ENCODE assay signal across 9 mouse cellular contexts in the genomic region with DNA sequence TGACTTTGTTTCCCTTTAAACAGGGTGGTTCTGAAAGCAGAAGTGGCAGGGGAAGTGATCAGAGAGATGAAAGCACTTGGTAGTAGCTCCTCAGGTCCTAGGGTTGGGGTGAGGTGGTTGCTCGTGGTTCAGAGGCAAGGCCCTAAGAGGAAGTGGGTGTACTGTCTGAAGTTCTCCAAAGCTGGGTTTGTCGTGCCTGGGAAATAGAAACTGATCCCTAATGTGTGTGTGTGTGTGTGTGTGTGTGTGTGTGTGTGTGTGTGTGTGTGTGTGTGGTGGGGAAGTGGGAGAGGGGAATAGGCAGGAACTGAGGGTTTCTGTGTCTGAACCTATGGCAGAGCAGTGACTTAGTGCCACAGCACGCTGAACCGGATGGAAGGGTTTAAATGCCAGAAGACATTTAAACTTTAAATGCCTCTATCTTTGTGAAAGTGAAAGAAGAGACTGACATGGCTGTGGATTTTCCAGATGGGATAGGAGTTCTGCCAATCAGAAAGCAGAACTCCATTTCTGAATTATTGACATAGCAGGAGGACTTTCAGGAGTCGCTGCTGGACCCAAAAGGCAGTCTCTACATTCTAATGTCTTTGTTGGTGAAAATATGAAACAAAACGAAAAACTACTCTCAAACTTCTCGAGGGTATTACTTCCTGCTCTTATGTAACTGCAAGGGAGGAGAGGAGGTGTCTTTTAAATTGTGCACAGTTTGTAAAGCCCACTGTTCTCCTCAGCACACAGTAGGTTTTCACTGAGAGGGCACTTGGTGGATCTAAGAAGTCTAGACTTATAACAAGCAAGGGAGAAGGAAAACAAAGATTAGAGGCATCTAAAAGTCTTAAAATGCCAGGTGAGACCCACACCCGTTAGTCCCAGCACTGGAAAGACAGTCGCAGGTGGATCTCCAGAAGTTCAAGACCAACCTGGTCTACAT. TPM values are rescaled to one million over a fixed set of nuclear protein-coding genes. Genes with fewer than 3 reads are reported as not detected.
DNase-seq lines count a peak whose midpoint lies in the region; ATAC-seq and TF ChIP-seq lines count a peak whose summit lies in the region.
"Had no signal": no experiment of that assay in that cellular context is flagged by ENCODE, and none has a peak within 500 bp of the region (broad histone marks: within the 10 kb centered on the region; RNA-seq: fewer than 3 reads in every experiment).

No protein-coding gene starts in this region.

- H3K4me2 ChIP-seq in CH12.LX (ENCODE audit: insufficient read depth, low read depth, poor library complexity, severe bottlenecking): peak overlapping the region; percentile 25
- H3K4me2 ChIP-seq in hindbrain, embryonic 11.5 days (replicated peaks; ENCODE audit: low read depth, low read length): no peak overlapping the region

- no peak for TF ChIP-seq RAD21 in CH12.LX (IDR thresholded peaks at IDR 0.05; ENCODE audit: low read depth, low read length)

- no peak for TF ChIP-seq CTCF in CH12.LX (conservative IDR thresholded peaks at IDR 0.05 in 1 of 2, IDR thresholded peaks at IDR 0.05 in 1 of 2; ENCODE audit: low read depth in 2 of 2, low read length in 2 of 2)
- no peak for TF ChIP-seq CTCF in cortical plate, adult 2 months (IDR thresholded peaks at IDR 0.05; ENCODE audit: extremely low read depth, insufficient read depth, low read length)
- TF ChIP-seq CTCF in liver, adult 2 months (IDR thresholded peaks at IDR 0.05; ENCODE audit: low read depth, low read length): no peak
- no peak for TF ChIP-seq CTCF in olfactory bulb, adult 2 months (IDR thresholded peaks at IDR 0.05; ENCODE audit: insufficient read depth, low read depth, low read length)

- TF ChIP-seq EP300 in CH12.LX (IDR thresholded peaks at IDR 0.05; ENCODE audit: low read length): 0 out of 2 replicates have a peak, but pooled peaks have one; percentile 20

- H3K4me3 ChIP-seq in CH12.LX (replicated peaks in 1 of 3; ENCODE audit: low read depth in 2 of 3, low read length in 2 of 3, poor library complexity in 1 of 3): no peak overlapping the region
- peak overlapping the region; percentile 8; the same call in 1 of the 2 replicates for H3K4me3 ChIP-seq in cortical plate, adult 2 months (ENCODE audit: insufficient read depth, low read length)
- H3K4me3 ChIP-seq in liver, adult 2 months (ENCODE audit: insufficient read depth, low read depth, low read length): peak overlapping the region; percentile 77
- 0 out of 2 replicates have a peak overlapping the region, but pooled peaks have one; percentile 25 for H3K4me3 ChIP-seq in olfactory bulb, adult 2 months (ENCODE audit: insufficient read depth, low read depth, low read length)
- no peak overlapping the region for H3K4me3 ChIP-seq in hindbrain, embryonic 11.5 days (ENCODE audit: low read depth, low read length)

- H3K4me1 ChIP-seq in CH12.LX (ENCODE audit: control insufficient read depth in 1 of 2, insufficient read depth in 2 of 2): peaks cover 6 to 20% of the 10 kb centered on the region in 2 experiments
- no peaks in the 10 kb centered on the region for H3K4me1 ChIP-seq in cortical plate, adult 2 months (ENCODE audit: control insufficient read depth, insufficient read depth, low read length)
- peaks cover 1% of the 10 kb centered on the region; the same call in 1 of the 2 replicates for H3K4me1 ChIP-seq in liver, adult 2 months (ENCODE audit: control insufficient read depth, insufficient read depth, low read length)
- peaks cover 7% of the 10 kb centered on the region; the same call in 1 of the 2 replicates for H3K4me1 ChIP-seq in olfactory bulb, adult 2 months (ENCODE audit: control insufficient read depth, insufficient read depth, low read length)
- no peaks in the 10 kb centered on the region for H3K4me1 ChIP-seq in hindbrain, embryonic 11.5 days (replicated peaks; ENCODE audit: control insufficient read depth, insufficient read depth, low read length)

- ATAC-seq in hindbrain, embryonic 11.5 days (ENCODE audit: low FRiP score): no peak

- in situ Hi-C loops in CH12.LX (cut with MboI; ENCODE audit: low pct_ligation_motif_present, low pct_unique_long_range_greater_than_20kb, low sequenced_read_pairs): no loop called here

- H3K79me2 ChIP-seq in CH12.LX (replicated peaks; ENCODE audit: control insufficient read depth, extremely low read depth, insufficient read depth, poor library complexity, severe bottlenecking): no peaks in the 10 kb centered on the region
- no peaks in the 10 kb centered on the region for H3K79me2 ChIP-seq in liver, adult 2 months (ENCODE audit: control insufficient read depth, insufficient read depth, low read length)

- no peaks in the 10 kb centered on the region for H3K27me3 ChIP-seq in CH12.LX (replicated peaks)
- no peaks in the 10 kb centered on the region; the same call in 1 of the 2 replicates for H3K27me3 ChIP-seq in liver, adult 2 months (ENCODE audit: control insufficient read depth, insufficient read depth, low read length)
- H3K27me3 ChIP-seq in hindbrain, embryonic 11.5 days (ENCODE audit: control insufficient read depth, insufficient read depth, low read length): peaks cover 29% of the 10 kb centered on the region

- H3K9me3 ChIP-seq in CH12.LX (replicated peaks; ENCODE audit: low read length): no peaks in the 10 kb centered on the region
- H3K9me3 ChIP-seq in hindbrain, embryonic 11.5 days (ENCODE audit: control insufficient read depth, low read length): no peaks in the 10 kb centered on the region
- H3K9me3 ChIP-seq: embryonic facial prominence, embryonic 12.5 days had no signal

- no peak overlapping the region for H3K9ac ChIP-seq in CH12.LX (ENCODE audit: insufficient read depth, low read depth)
- H3K9ac ChIP-seq in liver, adult 2 months (ENCODE audit: low read depth, low read length): peak overlapping the region; percentile 77
- no peak overlapping the region for H3K9ac ChIP-seq in hindbrain, embryonic 11.5 days (ENCODE audit: low read depth, low read length)
- H3K9ac ChIP-seq: embryonic facial prominence, embryonic 12.5 days had no signal

- DNase-seq in CH12.LX (ENCODE audit: extremely low read depth): peak; percentile 59
- peak; percentile 31 for DNase-seq in liver, adult 2 months (ENCODE audit: extremely low read depth, low read depth, low spot score)
- DNase-seq in embryo, embryonic 10 days (ENCODE audit: low spot score): no peak
- no peak for DNase-seq in frontal cortex, postnatal 36 days (ENCODE audit: low spot score in 2 of 2)
- no peak for DNase-seq in frontal cortex, postnatal 14 days (ENCODE audit: low spot score in 2 of 2)
- DNase-seq in hindbrain, embryonic 11.5 days (ENCODE audit: low spot score): no peak

- TF ChIP-seq POLR2A in CH12.LX (IDR thresholded peaks at IDR 0.05; ENCODE audit: low read depth, low read length): no peak
- no peak for TF ChIP-seq POLR2A in cortical plate, adult 2 months (IDR thresholded peaks at IDR 0.05; ENCODE audit: extremely low read depth, insufficient read depth, low read length)
- no peak for TF ChIP-seq POLR2A in liver, adult 2 months (IDR thresholded peaks at IDR 0.05; ENCODE audit: extremely low read depth, insufficient read depth, low read length)
- no peak for TF ChIP-seq POLR2A in olfactory bulb, adult 2 months (IDR thresholded peaks at IDR 0.05; ENCODE audit: insufficient read depth, low read depth, low read length)

- H3K27ac ChIP-seq in CH12.LX (ENCODE audit: insufficient read depth, low read depth): no peak overlapping the region
- H3K27ac ChIP-seq in cortical plate, adult 2 months (ENCODE audit: insufficient read depth, low read length): no peak overlapping the region
- peak overlapping the region; percentile 91 for H3K27ac ChIP-seq in liver, adult 2 months (replicated peaks; ENCODE audit: insufficient read depth, low read depth, low read length)
- H3K27ac ChIP-seq in olfactory bulb, adult 2 months (ENCODE audit: insufficient read depth, low read depth, low read length): no peak overlapping the region
- no peak overlapping the region for H3K27ac ChIP-seq in hindbrain, embryonic 11.5 days (ENCODE audit: low read depth, low read length)
- H3K27ac ChIP-seq: embryonic facial prominence, embryonic 12.5 days had no signal

- no peaks in the 10 kb centered on the region for H3K36me3 ChIP-seq in CH12.LX (replicated peaks in 1 of 2; ENCODE audit: control insufficient read depth in 1 of 2, insufficient read depth in 1 of 2, low read length in 1 of 2)
- peaks cover 2% of the 10 kb centered on the region; the same call in 1 of the 2 replicates for H3K36me3 ChIP-seq in liver, adult 2 months (ENCODE audit: control insufficient read depth, insufficient read depth, low read length)
- H3K36me3 ChIP-seq in hindbrain, embryonic 11.5 days (ENCODE audit: control insufficient read depth, insufficient read depth, low read length): no peaks in the 10 kb centered on the region
- H3K36me3 ChIP-seq: embryonic facial prominence, embryonic 12.5 days had no signal

- dilution Hi-C loops in CH12.LX (cut with MboI; ENCODE audit: extremely low pct_ligation_motif_present, extremely low pct_unique_long_range_greater_than_20kb, low sequenced_read_pairs): no loop called here

- 51% methylated on average over 9 of the region's 9 CpGs for WGBS in liver, adult 2 months
- WGBS in olfactory bulb, adult 2 months: 77% methylated on average over 9 of the region's 9 CpGs
- 71% methylated on average over 9 of the region's 9 CpGs for WGBS in hindbrain, embryonic 11.5 days

RNA-seq across cellular contexts. Expression of a gene that starts 1.7 kb away (rescaled TPM):
- total RNA-seq in CH12.LX (2012; rRNA removed): 0.17 and 0.67 TPM in 2 replicates
- 0.04 and 0.07 TPM in 2 replicates for total RNA-seq in CH12.LX (2014; rRNA removed)
- polyA plus RNA-seq in CH12.LX (2012; ENCODE audit: insufficient read length, low read depth): 0.07 and 0.11 TPM in 2 replicates
- polyA plus RNA-seq in cortical plate, adult 2 months (2012; rRNA removed): 4.3 TPM in 2 replicates
- 9.5 and 12.0 TPM in 2 replicates for total RNA-seq in liver, adult 2 months (2014; rRNA removed)
- 0.83 and 1.3 TPM in 2 replicates for polyA plus RNA-seq in liver, adult 2 months (2012; rRNA removed)
- polyA plus RNA-seq in olfactory bulb, adult 2 months (2012; ENCODE audit: insufficient read depth, insufficient read length, low replicate concordance, missing spikeins): not detected in 2 replicates
- polyA plus RNA-seq in hindbrain, embryonic 11.5 days (2014; fragmentation: Nextera tagmentation; extraction: Ambion mirVana): 0.85 and 1.3 TPM in 2 replicates

RNA-seq across cellular contexts. Expression of a gene that starts 38.8 kb away (rescaled TPM):
- 6.7 and 8.5 TPM in 2 replicates for total RNA-seq in CH12.LX (2012; rRNA removed)
- 6.3 and 6.4 TPM in 2 replicates for total RNA-seq in CH12.LX (2014; rRNA removed)
- 11.5 and 12.4 TPM in 2 replicates for polyA plus RNA-seq in CH12.LX (2012; ENCODE audit: insufficient read length, low read depth)
- polyA plus RNA-seq in cortical plate, adult 2 months (2012; rRNA removed): 0.17 and 0.25 TPM in 2 replicates
- 2.7 and 3.1 TPM in 2 replicates for total RNA-seq in liver, adult 2 months (2014; rRNA removed)
- 0.20 and 0.25 TPM in 2 replicates for polyA plus RNA-seq in liver, adult 2 months (2012; rRNA removed)
- polyA plus RNA-seq in olfactory bulb, adult 2 months (2012; ENCODE audit: insufficient read depth, insufficient read length, low replicate concordance, missing spikeins): not detected in 2 replicates
- polyA plus RNA-seq in hindbrain, embryonic 11.5 days (2014; fragmentation: Nextera tagmentation; extraction: Ambion mirVana): 9.7 and 10.1 TPM in 2 replicates

RNA-seq across cellular contexts. Expression of a gene that starts 42.5 kb away (rescaled TPM):
- 0.08 TPM in 1 of 2 replicates, not detected in the other for total RNA-seq in CH12.LX (2012; rRNA removed)
- total RNA-seq in CH12.LX (2014; rRNA removed): 0.08 TPM in 1 of 2 replicates, not detected in the other
- polyA plus RNA-seq in CH12.LX (2012; ENCODE audit: insufficient read length, low read depth): 0.19 and 0.26 TPM in 2 replicates
- 2.0 and 2.7 TPM in 2 replicates for polyA plus RNA-seq in cortical plate, adult 2 months (2012; rRNA removed)
- 0.46 and 0.81 TPM in 2 replicates for total RNA-seq in liver, adult 2 months (2014; rRNA removed)
- 0.32 TPM in 2 replicates for polyA plus RNA-seq in liver, adult 2 months (2012; rRNA removed)
- polyA plus RNA-seq in olfactory bulb, adult 2 months (2012; ENCODE audit: insufficient read depth, insufficient read length, low replicate concordance, missing spikeins): not detected in 2 replicates
- 0.42 and 0.45 TPM in 2 replicates for polyA plus RNA-seq in hindbrain, embryonic 11.5 days (2014; fragmentation: Nextera tagmentation; extraction: Ambion mirVana)

RNA-seq across cellular contexts. Expression of a gene that starts 44.7 kb away (rescaled TPM):
- 69.1 and 80.0 TPM in 2 replicates for total RNA-seq in CH12.LX (2012; rRNA removed)
- total RNA-seq in CH12.LX (2014; rRNA removed): 54.4 and 54.9 TPM in 2 replicates
- 107 and 135 TPM in 2 replicates for polyA plus RNA-seq in CH12.LX (2012; ENCODE audit: insufficient read length, low read depth)
- polyA plus RNA-seq in cortical plate, adult 2 months (2012; rRNA removed): 36.8 and 39.6 TPM in 2 replicates
- 2.3 and 2.6 TPM in 2 replicates for total RNA-seq in liver, adult 2 months (2014; rRNA removed)
- 11.0 and 15.6 TPM in 2 replicates for polyA plus RNA-seq in liver, adult 2 months (2012; rRNA removed)
- polyA plus RNA-seq in olfactory bulb, adult 2 months (2012; ENCODE audit: insufficient read depth, insufficient read length, low replicate concordance, missing spikeins): not detected in 2 replicates
- 19.8 and 22.9 TPM in 2 replicates for polyA plus RNA-seq in hindbrain, embryonic 11.5 days (2014; fragmentation: Nextera tagmentation; extraction: Ambion mirVana)

Comparison
In these comparisons a context has a peak if more than half of its experiments do, and no peak if none do; other contexts are left out.
1. DNase-seq: peak in CH12.LX (single experiment) and liver, adult 2 months (single experiment); none in embryo, embryonic 10 days (single experiment), frontal cortex, postnatal 36 days (0 of 2), frontal cortex, postnatal 14 days (0 of 2) and hindbrain, embryonic 11.5 days (single experiment).
2. H3K4me3 ChIP-seq: peak in cortical plate, adult 2 months (single experiment), liver, adult 2 months (single experiment) and olfactory bulb, adult 2 months (single experiment); none in CH12.LX (0 of 3) and hindbrain, embryonic 11.5 days (single experiment).